Mouse (Mus musculus) thymus, adult 2 months (tissue): ENCODE measurements around the gene Dusp27. TPM values are rescaled to one million over a fixed set of nuclear protein-coding genes. Genes with fewer than 3 reads are reported as not detected.

Experiments
- DNase-seq: peaks from one replicate; pipeline ENCODE4 v3.0.0; 2021
- H3K27ac ChIP-seq: fragments of 200-500 bp; 2 replicates; pipeline ENCODE4 v1.5.1; 2012; ENCODE audit warnings: low read length, control low read depth; ENCODE audit not compliant: control insufficient read depth, insufficient read depth
- H3K27me3 ChIP-seq: fragments of 200-500 bp; 2 replicates; pipeline ENCODE4 v1.6.1; 2012; ENCODE audit warnings: mild to moderate bottlenecking, low read length, moderate library complexity, mixed read lengths; ENCODE audit not compliant: control insufficient read depth, insufficient read depth
- H3K36me3 ChIP-seq: fragments of 200-500 bp; 2 replicates; pipeline ENCODE4 v1.6.1; 2012; ENCODE audit warnings: mild to moderate bottlenecking, low read length, moderate library complexity; ENCODE audit not compliant: control insufficient read depth, insufficient read depth
- H3K4me1 ChIP-seq: fragments of 200-500 bp; replicated peaks from 2 replicates; pipeline ENCODE4 v1.6.1; 2012; ENCODE audit warnings: low read length; ENCODE audit not compliant: control insufficient read depth, insufficient read depth
- H3K4me3 ChIP-seq: fragments of 200-500 bp; 2 replicates; pipeline ENCODE4 v1.5.1; 2012; ENCODE audit warnings: mild to moderate bottlenecking, low read length, control low read depth, moderate library complexity; ENCODE audit not compliant: control insufficient read depth, insufficient read depth
- CTCF ChIP-seq: fragments of 200-500 bp; IDR thresholded peaks from 2 replicates; pipeline ENCODE4 v1.5.1; 2012; ENCODE audit warnings: mild to moderate bottlenecking, control low read depth, low read length, moderate library complexity, borderline replicate concordance; ENCODE audit not compliant: control insufficient read depth, poor library complexity, insufficient read depth; ENCODE audit errors: extremely low read depth
- POLR2A ChIP-seq: fragments of 200-500 bp; IDR thresholded peaks from 2 replicates; pipeline ENCODE4 v1.6.1; 2012; ENCODE audit warnings: mild to moderate bottlenecking, low read length, control low read depth, moderate library complexity; ENCODE audit not compliant: control insufficient read depth, poor library complexity, insufficient read depth; ENCODE audit errors: extremely low read depth
- WGBS: fragments of 180-500 bp; shearing (Covaris S2); methylation state at CpG from one replicate; pipeline ENCODE4 v1.1.7; 2018; 5-methylcytosine and 5-hydroxymethylcytosine counted together
- polyA plus RNA-seq: library from polyadenylated mRNA; depleted of rRNA; stranded (reverse); fragments of >200 nt; gene quantifications from 2 replicates; pipeline ENCODE4 v1.2.3, GENCODE M21; 2012; rRNA removed

Dusp27 gene
- polyA plus RNA-seq, result 0.08 and 0.32 TPM in 2 replicates

GRCm38 (mm10) chr1:166127719-166128118, at the start of gene Dusp27:
Gene Dusp27 (minus strand): TSS chr1:166127922.
- H3K4me3 ChIP-seq, result no peak within 1 kb of the TSS
- no peak for DNase-seq
- no peaks in the 10 kb centered on the region for H3K36me3 ChIP-seq
- no peaks in the 10 kb centered on the region for H3K27me3 ChIP-seq
- 93% methylated on average over 4 of the region's 4 CpGs for WGBS
- H3K4me1 ChIP-seq, result 0 out of 2 replicates have a peak, but pooled peaks cover 5% of the 10 kb centered on the region
- H3K27ac ChIP-seq, result no peak within 1 kb of the TSS
- no peak for TF ChIP-seq CTCF
- TF ChIP-seq POLR2A, result no peak

- Histone ChIP-seq H3K4me1 (no peaks in the 10 kb centered on the region), H3K27me3 (no peaks in the 10 kb centered on the region), H3K4me3 (no peak overlapping the region), H3K27ac (no peak overlapping the region), H3K36me3 (no peaks in the 10 kb centered on the region)
- 86% methylated on average over 9 of the region's 9 CpGs for WGBS
- no peak for DNase-seq
- TF ChIP-seq CTCF (no peak), POLR2A (no peak)
These were observed 45.9 kb upstream of the Dusp27 start for GRCm38 (mm10) chr1:166173621-166174020.

- H3K27ac ChIP-seq, result no peak overlapping the region
- WGBS, result 75% methylated on average over 3 of the region's 3 CpGs
- no peaks in the 10 kb centered on the region for H3K36me3 ChIP-seq
- no peak for TF ChIP-seq CTCF
- TF ChIP-seq POLR2A, result no peak
- no peaks in the 10 kb centered on the region for H3K27me3 ChIP-seq
- no peaks in the 10 kb centered on the region for H3K4me1 ChIP-seq
- DNase-seq, result no peak
- no peak overlapping the region for H3K4me3 ChIP-seq
These were observed 45.3 kb upstream of the Dusp27 start for GRCm38 (mm10) chr1:166172992-166173391.

GRCm38 (mm10) chr1:166170852-166171251, 43.1 kb upstream of the Dusp27 start:
- DNase-seq, result no peak
- TF ChIP-seq CTCF (no peak), POLR2A (no peak)
- Histone ChIP-seq H3K27me3 (no peaks in the 10 kb centered on the region), H3K4me1 (no peaks in the 10 kb centered on the region), H3K27ac (no peak overlapping the region), H3K4me3 (no peak overlapping the region), H3K36me3 (no peaks in the 10 kb centered on the region)
- WGBS, result 97% methylated on average over 12 of the region's 12 CpGs

GRCm38 (mm10) chr1:166169713-166170112, 42.0 kb upstream of the Dusp27 start:
- Histone ChIP-seq H3K4me1 (no peaks in the 10 kb centered on the region), H3K36me3 (no peaks in the 10 kb centered on the region), H3K4me3 (no peak overlapping the region), H3K27me3 (no peaks in the 10 kb centered on the region), H3K27ac (no peak overlapping the region)
- DNase-seq, result no peak
- no peak for TF ChIP-seq POLR2A
- TF ChIP-seq CTCF, result no peak
- 87% methylated on average over 7 of the region's 7 CpGs for WGBS

- Histone ChIP-seq H3K4me1 (no peaks in the 10 kb centered on the region), H3K27me3 (no peaks in the 10 kb centered on the region), H3K36me3 (no peaks in the 10 kb centered on the region), H3K27ac (no peak overlapping the region), H3K4me3 (no peak overlapping the region)
- no peak for DNase-seq
- TF ChIP-seq CTCF (no peak), POLR2A (no peak)
- 96% methylated on average over 7 of the region's 7 CpGs for WGBS
These were observed 40.3 kb upstream of the Dusp27 start for GRCm38 (mm10) chr1:166168017-166168416.

- TF ChIP-seq POLR2A (no peak), CTCF (no peak)
- no peak overlapping the region for H3K27ac ChIP-seq
- H3K36me3 ChIP-seq, result no peaks in the 10 kb centered on the region
- 93% methylated on average over 4 of the region's 4 CpGs for WGBS
- H3K27me3 ChIP-seq, result no peaks in the 10 kb centered on the region
- no peak overlapping the region for H3K4me3 ChIP-seq
- DNase-seq, result no peak
- H3K4me1 ChIP-seq, result no peaks in the 10 kb centered on the region
These were observed 39.7 kb upstream of the Dusp27 start for GRCm38 (mm10) chr1:166167405-166167804.
